Mouse (Mus musculus) embryo, embryonic 11 days (tissue): ENCODE data around the gene Creb5.

Experiments used
- DNase-seq: peaks from one replicate; pipeline ENCODE4 v3.0.0-alpha.2; 2015

Creb5 gene

GRCm38 (mm10) chr6:53448317-53448870 lies 161.3 kb downstream of the Creb5 start:
- DNase-seq = no peak

- no peak for DNase-seq
Observed at GRCm38 (mm10) chr6:53449437-53450173, 162.5 kb downstream of the Creb5 start.

GRCm38 (mm10) chr6:53450494-53450893 lies 163.4 kb downstream of the Creb5 start:
- no peak for DNase-seq

GRCm38 (mm10) chr6:53452240-53452639 lies 165.2 kb downstream of the Creb5 start:
- no peak for DNase-seq

- no peak for DNase-seq
Observed at GRCm38 (mm10) chr6:53455442-53455841, 168.4 kb downstream of the Creb5 start.

- no peak for DNase-seq
Observed at GRCm38 (mm10) chr6:53456111-53456510, 169.0 kb downstream of the Creb5 start.

GRCm38 (mm10) chr6:53459995-53460747 lies 173.1 kb downstream of the Creb5 start:
- no peak for DNase-seq

GRCm38 (mm10) chr6:53461056-53461455 lies 174.0 kb downstream of the Creb5 start:
- no peak for DNase-seq

GRCm38 (mm10) chr6:53461775-53462770 lies 175.0 kb downstream of the Creb5 start:
- no peak for DNase-seq

- no peak for DNase-seq
Observed at GRCm38 (mm10) chr6:53462802-53463201, 175.7 kb downstream of the Creb5 start.

- no peak for DNase-seq
Observed at GRCm38 (mm10) chr6:53463261-53463813, 176.3 kb downstream of the Creb5 start.

- DNase-seq = peak; percentile 43
Observed at GRCm38 (mm10) chr6:53469204-53469603, 182.1 kb downstream of the Creb5 start.

GRCm38 (mm10) chr6:53469703-53470102 lies 182.6 kb downstream of the Creb5 start:
- DNase-seq = peak; percentile 19

GRCm38 (mm10) chr6:53470559-53470958 lies 183.5 kb downstream of the Creb5 start:
- DNase-seq = no peak

GRCm38 (mm10) chr6:53470999-53471591 lies 184.0 kb downstream of the Creb5 start:
- DNase-seq = no peak

GRCm38 (mm10) chr6:53472751-53473150 lies 185.7 kb downstream of the Creb5 start:
- peak; percentile 23 for DNase-seq

GRCm38 (mm10) chr6:53477501-53477900 lies 190.4 kb downstream of the Creb5 start:
- no peak for DNase-seq

- DNase-seq = no peak
Observed at GRCm38 (mm10) chr6:53490917-53491316, 203.8 kb downstream of the Creb5 start.

- no peak for DNase-seq
Observed at GRCm38 (mm10) chr6:53491331-53491730, 204.3 kb downstream of the Creb5 start.

- DNase-seq = no peak
Observed at GRCm38 (mm10) chr6:53493864-53494263, 206.8 kb downstream of the Creb5 start.

- DNase-seq = no peak
Observed at GRCm38 (mm10) chr6:53495667-53496066, 208.6 kb downstream of the Creb5 start.

- no peak for DNase-seq
Observed at GRCm38 (mm10) chr6:53496325-53496753, 209.3 kb downstream of the Creb5 start.
